Mouse (Mus musculus): ENCODE measurements at regions not wholly inside any gene's neighbourhood (a gene's known extent, or its start where the extent isn't known, plus 50 kb on each side); places are given as distances from the start of the nearest gene placed in this dataset.
"Not testable (repeated sequence)": the region's sequence is repeated elsewhere in the genome, so short reads cannot be mapped to it uniquely, and the experiment has no call there.

DNA sequence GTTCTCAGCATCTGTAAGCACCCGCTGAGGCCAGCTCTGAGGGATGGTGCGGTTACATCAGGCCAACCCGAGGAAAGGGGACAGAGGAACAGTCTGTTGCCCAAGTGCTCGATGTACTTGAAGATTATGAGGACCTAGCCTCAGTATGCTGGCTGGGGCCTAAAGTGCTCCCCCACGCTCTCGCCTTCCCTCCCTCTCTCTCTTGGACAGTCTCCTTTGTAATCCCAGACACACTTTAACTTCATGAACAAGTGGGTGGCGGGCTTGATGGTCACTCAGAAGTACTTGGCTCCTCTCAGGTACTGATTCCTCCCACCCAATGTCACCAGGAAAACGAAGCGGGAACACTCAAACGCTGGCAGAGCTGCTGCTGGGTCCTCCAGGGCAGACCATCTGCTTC, 93.1 kb downstream of the Vcpkmt start:
- intact Hi-C loops (cut with DNase I) = no loop called here
- DNase-seq = no peak

DNA sequence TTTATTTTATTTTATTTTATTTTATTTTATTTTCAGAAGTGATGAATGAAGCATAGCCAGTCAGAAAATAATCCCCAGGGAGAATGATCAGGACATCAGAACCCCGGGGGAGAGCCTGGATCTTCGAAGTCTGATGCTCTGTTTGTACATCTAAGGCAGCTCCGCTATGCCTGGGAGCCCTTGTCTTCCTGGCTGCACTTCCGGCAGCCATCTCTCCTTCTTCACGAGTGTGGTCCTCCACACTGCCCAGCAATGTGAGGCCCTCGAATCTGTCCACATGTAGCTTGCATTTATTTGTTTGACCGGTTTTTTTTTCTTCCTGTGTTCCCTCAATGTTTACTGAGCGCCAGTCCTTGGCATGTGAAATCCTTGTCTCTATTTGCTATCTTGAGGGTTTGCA, 95.9 kb downstream of the Vcpkmt start:
- DNase-seq = no peak
- intact Hi-C loops (cut with DNase I) = no loop called here

DNA sequence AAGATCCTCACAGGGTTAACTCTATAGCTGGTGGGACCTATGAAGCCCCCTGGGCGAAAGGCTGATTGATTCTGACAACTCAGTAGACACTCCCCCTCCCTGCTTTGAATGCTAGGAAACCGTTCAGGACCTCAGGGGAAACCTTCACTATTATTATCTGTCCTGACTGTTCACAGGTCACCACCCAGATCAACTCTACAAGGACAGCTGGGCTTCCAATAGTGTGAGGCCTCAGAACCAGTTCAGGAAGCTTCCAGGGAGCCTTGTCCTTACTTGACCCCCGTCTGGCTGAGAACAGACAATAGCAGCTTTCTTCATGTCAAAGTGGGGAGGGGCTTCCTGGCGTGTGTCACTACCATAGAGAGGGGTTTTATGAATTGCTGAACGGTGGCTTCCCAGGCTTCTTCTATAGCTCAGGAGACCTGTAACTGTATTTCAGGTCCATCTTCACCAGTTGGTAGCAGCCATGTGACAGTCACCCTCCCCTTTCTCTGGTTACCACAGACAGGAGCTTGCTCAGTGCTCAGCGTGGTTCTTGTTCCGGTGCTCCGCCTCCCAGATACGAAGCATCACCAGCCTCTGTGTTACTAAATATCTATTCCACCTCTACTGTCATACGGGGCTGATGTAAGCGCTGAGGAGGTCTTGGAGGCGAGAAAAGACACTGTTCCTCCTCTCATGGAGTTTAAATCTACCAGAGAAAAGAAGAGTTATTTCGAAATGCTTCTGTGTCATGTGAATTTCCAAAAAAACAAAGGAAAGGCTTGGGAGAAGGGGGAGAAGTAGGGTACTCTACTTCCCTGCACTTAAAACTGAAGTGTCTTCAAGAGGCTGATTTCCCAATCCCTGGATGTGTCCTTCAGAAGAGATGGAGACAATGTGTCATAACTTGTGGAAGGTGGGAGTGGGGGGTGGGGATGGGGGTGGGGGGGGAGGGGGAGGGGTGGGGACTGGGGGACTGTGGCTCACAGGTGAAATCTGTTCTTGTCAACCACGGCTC, 96.9 kb downstream of the Vcpkmt start:
- peak; percentile 57 to 64 for DNase-seq
- intact Hi-C loops (cut with DNase I) = no loop called here

DNA sequence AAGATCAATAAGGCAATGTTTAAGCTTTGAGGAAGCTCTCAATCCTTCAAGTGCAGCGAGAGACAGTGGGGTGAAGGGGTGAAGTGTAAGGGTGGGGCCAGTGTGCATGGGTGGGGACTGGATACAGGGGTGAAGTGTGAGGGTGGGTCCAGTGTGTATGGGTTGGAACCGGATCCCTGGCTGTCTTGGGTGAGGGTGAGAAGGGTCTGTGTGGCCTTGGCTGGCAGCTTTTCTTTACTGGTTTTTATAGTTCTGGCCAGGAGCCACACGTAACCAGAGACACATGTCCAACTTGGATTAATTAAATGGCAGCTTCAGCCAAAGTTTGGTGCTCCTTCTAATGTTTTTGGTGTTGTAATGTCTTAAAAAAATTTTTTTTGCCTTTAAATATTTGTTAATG, 101.4 kb downstream of the Vcpkmt start:
- no peak for DNase-seq
- intact Hi-C loops (cut with DNase I) = no loop called here

DNA sequence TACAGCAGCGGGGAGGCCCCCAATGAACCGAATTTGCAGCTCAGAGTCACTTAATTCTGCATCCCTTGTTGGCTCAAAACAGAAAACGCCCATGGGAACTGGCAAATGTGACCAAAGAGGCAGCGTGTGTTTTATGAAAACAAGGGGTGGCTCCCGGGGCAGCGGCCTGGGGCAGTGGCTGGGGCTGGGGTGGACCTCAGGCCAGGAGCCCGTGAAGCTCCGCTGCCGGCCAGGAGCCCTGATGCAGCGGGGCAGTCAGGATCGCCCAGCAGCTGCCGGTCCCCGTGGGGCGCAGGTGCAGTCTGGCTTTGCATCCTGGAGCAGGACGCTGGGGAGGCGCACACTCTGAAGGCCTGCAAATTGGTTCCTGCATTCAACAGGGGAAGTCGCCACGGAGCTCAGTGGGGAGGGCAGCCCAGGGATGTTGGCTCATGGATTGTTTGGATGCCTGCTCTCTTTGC, 104.4 kb upstream of the Gm9887 start:
- intact Hi-C loops (cut with DNase I) = no loop called here
- DNase-seq = peak in 1 of 2 experiments; percentile 42

DNA sequence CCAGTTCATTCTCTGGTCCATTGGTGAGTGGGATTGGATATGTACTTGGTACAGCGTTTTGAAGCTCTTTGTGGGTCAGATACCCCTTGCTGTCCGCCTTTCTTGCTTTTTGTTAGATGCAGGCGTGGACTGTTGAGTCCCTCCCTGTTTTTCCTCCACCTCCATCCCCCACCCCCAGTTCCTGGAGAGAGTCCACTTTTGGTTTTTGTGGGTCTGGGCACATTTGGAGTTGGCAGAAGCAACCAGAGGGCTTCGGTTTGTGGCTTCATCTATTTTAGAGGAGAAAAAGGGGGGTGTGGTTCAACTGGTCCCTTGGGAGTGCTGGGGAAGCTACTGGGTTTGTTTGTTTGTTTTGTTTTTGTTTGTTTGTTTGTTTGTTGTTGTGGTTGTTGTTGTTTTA, 103.9 kb upstream of the Gm9887 start:
- DNase-seq = no peak
- intact Hi-C loops (cut with DNase I) = no loop called here

DNA sequence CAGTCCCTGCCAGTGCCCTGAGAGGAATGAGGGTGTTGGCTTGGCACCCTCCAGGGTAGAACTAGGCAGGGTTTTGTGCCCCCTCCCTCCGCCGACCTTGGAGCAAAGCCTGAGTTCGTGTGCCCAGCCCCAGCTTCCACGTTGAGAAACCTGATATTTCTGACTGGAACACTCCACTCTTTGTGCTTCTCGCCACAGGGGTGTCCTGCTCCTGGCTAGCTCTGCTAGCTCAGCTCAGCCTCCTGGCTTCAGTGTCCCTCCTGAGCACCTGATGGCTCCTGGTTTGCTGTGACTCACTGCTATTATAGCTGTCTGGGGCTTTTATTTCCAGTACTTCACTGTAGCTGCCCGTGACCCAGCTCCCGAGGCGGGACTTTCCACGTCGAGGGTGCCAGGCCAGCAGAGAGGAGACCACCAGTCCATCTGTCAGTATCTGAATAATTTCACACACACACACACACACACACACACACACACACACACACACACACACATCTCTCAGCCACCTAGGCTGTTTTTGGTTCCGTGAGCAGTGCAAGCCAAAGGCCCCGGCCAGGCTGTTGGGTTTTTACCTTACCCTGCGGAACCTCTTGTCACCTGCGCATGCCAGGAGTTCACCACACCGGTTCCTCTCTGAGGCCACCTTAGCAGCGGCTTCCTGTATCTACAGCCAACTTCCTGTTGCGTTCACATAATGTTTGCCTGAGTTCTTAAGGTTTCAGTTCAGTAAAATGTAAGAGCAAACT, 102.8 kb upstream of the Gm9887 start:
- DNase-seq = peak; percentile 23 to 26

DNA sequence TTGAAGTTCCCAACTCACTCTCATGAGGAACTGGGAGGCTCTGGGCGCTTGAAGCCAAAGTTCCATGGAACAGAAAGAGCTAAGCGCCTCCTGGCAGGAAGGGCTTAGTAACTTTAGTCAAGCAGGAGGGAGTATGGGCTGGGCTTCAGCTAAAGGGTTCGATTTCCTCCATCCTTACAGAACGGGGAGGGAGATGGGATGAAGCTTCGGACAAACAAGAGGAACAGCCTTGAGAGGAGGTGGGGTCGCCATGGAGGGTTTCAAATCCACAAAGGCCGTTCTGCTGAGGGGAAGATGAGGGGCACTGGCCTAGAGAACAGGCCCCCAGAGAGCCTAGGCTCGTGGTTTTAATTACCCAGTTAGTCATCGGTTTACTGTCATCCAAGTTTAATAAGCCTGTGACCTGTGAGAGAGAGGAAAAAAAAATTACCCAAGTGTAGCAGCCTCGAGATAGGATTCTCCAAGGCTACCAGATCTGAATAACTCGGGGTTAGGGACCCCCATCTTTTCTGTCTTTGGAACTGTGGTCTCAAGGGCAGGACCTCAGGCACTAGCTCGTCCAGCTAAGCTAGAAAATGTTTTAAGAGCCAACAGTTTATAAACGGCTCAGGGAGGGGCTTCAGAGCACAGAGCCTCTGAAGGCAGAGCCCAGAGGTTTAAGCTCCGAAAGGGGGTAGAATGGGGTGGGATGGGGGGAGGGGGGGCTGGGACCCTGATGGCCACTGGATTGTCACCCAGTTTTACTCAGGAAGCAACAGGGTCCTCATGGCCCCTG, 102.1 kb upstream of the Gm9887 start:
- DNase-seq = peak; percentile 43 to 45
- intact Hi-C loops (cut with DNase I) = no loop called here

More for the DNA sequence above, 102.8 kb upstream of the Gm9887 start:
- intact Hi-C loops (cut with DNase I) = no loop called here

DNA sequence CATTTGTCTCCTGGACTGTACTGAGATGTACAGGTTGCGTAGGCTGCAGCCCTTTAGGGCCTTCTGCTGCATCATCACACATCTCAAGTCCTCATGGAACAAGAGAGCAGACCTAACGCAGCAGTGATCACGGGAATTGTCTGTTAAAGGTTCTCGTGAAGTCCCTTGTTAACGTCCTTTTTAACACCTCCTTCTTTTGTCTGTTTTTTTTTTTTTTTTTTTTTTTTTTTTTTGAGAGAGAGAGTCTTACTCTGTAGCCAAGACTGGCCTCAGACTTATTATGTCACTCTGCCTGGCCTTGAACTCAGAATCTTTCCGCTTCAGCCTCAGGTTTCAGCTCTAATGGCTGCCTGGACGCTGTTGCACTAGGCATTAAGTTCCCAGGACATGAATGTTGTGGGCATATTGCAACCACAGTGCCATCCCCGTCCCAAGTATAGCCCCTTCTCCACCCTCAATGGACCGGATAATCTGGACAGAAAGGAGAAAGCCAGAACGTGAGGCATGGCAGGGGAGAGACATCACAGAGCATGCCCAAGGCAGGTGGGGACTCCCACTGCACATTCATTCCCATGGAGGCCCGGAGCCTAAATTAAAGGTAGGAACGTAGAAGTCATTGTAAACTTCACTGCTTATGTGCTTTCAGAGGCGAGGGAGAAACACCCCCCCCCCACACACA, 101.3 kb upstream of the Gm9887 start:
- intact Hi-C loops (cut with DNase I) = no loop called here
- no peak for DNase-seq

DNA sequence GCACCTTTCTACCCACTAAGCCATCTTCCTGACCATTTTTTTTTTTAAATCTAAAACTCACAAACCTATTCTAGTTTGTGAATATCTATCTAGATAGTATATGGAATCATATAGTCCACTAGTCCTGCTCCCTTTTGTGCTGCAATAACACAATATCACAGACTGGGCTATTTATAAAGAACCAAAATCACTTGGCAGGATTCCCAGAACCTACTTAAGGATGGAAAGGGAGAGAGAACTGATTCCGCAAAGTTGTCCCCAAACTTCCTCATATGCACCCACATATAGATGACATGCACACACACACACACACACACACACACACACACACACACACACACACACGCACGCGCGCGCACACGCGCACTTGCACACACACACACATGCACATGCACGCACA, 100.7 kb upstream of the Gm9887 start:
- intact Hi-C loops (cut with DNase I) = no loop called here

DNA sequence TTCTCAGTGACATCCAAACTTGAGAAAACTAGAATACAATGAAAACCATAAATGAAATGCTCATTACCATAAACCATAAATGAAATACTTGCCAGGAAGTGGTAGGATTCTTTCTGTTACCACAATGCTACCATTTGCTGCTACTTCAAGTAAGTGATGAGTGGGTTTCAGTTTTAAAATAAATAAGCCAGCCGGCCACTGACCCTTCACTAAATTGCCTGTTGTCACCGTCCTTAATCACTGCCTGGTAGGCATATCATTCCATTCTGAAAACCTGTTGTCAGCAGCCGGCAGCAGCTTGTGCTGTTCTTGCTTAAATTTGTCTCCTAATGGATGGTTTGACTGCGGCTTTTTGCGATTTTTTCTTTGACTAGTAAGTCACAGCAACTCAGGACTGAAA, 99.6 kb upstream of the Gm9887 start:
- DNase-seq = no peak
- intact Hi-C loops (cut with DNase I) = no loop called here

More for the DNA sequence above, 100.7 kb upstream of the Gm9887 start:
- DNase-seq = no peak

DNA sequence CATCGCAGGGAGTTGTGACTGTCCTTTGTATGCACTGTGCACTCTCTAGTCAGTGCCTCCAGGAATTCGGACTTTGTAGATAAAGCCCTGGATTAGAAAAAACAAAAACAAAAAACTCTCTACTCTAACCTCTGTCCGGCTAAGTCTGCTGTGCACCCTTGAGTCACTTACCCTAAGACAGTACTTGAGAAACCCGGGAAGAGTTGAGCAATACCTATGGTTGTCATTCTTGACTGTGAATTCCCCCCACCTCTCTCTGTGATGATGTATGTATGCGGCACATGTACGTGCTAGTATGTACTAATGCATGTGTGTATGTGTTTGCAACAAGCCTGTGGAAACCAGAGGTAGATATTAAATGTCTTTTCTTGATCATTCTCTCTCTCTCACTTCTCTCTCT, 96.7 kb upstream of the Gm9887 start:
- intact Hi-C loops (cut with DNase I) = no loop called here
- DNase-seq = no peak

DNA sequence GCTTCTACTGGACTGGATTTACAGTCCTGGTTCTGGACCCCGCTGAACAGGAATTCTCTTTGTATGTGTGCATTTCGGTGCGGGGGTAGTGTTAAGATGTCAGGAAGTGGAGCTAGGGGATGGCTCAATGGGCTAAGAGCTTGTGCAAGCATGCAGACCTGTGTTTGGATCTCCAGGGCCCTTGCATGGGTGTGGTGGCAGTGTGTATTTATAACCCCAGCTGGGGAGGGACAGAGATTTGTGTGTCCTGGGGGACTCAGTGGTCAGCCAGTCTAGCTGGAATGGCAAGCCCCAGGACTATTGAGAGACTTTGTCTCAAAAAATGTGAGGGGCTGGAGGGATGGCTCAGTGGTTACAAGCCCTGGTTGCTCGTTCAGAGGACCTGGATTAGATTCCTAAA, 95.1 kb upstream of the Gm9887 start:
- DNase-seq = no peak
- intact Hi-C loops (cut with DNase I) = no loop called here

DNA sequence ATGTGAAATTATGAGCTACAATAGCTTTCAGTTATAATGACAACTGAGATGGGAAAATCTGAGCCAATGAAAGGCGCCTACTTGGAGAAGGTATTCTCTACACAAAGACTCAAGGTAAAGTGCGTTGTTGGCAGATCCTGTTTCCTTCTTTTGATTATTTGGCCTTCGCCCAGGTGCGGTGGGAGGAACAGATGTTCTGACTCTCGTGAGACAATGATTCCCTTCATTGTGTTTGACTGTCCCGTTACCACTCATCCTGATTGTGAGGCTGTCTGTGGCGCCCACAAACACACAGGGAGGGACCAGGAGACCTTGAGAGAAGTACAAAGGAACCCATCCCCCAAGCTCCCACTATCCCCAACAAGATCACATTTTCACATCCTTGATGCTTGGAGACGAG, 92.6 kb upstream of the Gm9887 start:
- intact Hi-C loops (cut with DNase I) = loop anchor here (5.0 kb wide), 2 partner anchors 37 to 93 kb away; partner anchors contain the start of genes Arf6 and Gm9887

DNA sequence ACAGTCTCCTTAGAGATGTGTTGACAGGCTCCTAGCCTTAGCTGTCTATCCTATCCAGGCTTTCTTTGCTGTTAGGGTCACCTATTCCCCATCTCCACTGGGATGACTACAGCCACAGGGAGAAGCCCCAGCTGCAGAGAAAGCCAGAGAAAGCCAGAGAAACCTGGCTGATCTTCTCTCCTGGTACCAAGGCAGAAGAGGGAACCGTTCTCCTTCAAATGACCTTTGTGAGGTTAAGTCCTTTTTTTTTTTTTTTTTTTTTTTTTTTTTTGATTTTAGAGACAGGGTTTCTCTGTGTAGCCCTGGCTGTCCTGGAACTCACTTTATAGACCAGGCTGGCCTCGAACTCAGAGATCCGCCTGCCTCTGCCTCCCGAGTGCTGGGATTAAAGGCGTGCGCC, 91.1 kb upstream of the Gm9887 start:
- intact Hi-C loops (cut with DNase I) = loop anchor here (5.0 kb wide), 2 partner anchors 39 to 91 kb away; partner anchors contain the start of genes Arf6 and Gm9887
- DNase-seq = not testable (repeated sequence)

More for the DNA sequence above, 92.6 kb upstream of the Gm9887 start:
- DNase-seq = no peak

DNA sequence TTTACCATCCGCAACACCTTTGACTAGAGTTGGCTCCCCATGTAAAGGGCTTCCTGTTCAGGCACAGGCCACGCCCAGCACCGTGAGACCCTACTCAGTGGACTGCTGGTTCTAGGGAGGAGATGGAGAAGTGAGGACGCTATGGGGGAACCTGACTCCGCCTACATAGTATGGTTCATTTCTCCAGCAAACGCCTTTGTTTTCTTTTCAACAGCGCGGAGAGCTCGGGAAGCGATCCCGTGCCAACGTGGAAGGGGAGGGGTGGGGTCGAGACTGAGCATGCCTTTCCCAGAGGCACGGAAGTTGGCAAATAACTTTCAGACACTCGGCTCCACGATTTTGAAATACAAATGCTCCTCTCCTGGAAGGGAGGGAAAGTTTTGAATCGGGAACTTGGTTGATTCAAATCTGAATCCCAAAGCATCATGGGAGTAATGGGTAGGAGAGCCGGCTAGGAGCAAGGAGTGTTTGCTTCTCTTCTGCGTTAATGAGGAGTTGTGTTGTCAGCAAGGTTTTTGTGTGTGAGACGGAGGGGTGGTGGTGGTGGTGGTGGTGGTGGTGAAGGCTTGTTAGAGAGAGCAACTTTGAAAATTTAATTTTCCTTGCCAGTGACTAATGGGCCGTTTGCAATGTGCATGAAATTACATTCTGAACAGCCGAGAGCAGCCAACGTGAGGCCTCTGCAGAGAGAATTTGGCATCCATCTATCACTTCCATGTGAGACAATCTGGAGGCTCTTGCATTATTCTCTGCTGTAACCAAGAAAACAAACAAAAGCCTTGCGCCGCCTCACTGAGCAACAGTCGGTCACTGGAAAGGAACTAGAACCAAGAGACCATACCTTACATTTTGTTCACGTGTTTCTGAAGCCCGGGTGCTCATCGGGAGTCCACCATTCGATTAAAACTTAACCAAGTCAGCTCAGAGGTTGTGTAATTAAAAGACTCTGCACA, 89.9 kb upstream of the Gm9887 start:
- intact Hi-C loops (cut with DNase I) = loop anchor here (5.0 kb wide), 2 partner anchors 40 to 90 kb away; partner anchors contain the start of genes Arf6 and Gm9887
- DNase-seq = peak; percentile 58 to 63

DNA sequence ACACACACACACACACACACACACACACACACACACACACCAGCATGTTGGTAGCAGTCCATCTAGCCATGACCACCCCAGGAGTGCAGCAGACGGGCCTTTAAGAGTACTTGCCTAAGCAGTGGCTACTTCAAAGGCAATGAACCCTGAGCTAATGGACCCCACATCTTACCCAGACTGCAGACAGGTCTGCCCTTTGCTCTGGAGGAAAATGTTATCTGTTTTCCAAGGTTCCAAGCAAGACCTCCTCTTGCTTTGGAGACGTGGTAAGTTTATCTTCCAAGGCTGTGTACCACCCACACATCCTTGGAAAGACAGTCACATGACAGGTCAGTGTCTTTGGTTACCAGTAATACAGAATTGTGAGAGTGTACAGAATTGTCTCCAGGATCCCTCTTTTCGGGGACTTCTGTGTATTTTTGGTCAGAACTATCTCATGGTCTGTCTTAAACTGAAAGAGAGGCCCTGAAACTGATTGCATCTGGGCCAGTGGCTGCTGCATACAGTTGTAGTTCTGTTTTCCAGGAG, 88.4 kb upstream of the Gm9887 start:
- no peak for DNase-seq
- intact Hi-C loops (cut with DNase I) = loop anchor here (5.0 kb wide), 2 partner anchors 42 to 88 kb away; partner anchors contain the start of genes Arf6 and Gm9887

DNA sequence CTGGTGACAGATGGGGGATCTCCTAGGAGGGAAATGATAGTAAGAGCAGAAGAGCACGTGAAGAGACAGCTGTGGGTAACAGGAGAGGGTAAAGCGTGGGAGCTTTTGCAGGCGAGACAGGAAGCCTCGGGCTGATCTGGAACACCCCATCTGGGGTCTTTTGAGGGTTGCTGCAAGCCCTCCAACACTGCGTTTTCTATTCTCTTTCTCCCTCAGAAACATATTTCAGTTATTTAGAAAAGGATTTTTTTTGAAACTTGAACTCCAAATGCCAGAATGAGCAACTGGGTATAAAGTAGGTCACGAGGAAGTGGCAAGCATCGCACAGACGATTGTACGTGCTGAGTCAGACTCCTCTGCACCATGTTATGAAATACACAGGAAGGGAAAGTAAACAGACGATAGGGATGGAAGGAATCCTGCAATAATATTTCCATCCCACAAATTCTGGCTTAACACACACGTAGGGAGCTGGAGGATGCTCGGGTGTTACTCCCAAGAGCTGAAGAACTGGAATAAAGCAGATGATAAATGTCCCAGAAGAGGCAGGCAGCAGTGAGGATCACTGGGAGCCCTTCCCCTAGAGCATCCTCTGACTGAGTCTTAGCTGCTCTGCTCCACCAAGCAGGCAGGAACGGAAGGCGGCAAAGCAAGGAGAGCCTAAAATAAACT, 86.0 kb upstream of the Gm9887 start:
- intact Hi-C loops (cut with DNase I) = no loop called here
- no peak for DNase-seq
